Mouse (Mus musculus) embryo, embryonic 11 days (tissue): ENCODE measurements at regions not wholly inside any gene's neighbourhood (a gene's known extent, or its start where the extent isn't known, plus 50 kb on each side); places are given as distances from the start of the nearest gene placed in this dataset.
"Not testable (repeated sequence)": the region's sequence is repeated elsewhere in the genome, so short reads cannot be mapped to it uniquely, and the experiment has no call there.

Experiments
- DNase-seq: peaks from one replicate; pipeline ENCODE4 v3.0.0-alpha.2; 2015

- DNase-seq = peak; percentile 42
These were observed 366.5 kb upstream of the Grid2 start for GRCm38 (mm10) chr6:62889194-62889593.

DNA sequence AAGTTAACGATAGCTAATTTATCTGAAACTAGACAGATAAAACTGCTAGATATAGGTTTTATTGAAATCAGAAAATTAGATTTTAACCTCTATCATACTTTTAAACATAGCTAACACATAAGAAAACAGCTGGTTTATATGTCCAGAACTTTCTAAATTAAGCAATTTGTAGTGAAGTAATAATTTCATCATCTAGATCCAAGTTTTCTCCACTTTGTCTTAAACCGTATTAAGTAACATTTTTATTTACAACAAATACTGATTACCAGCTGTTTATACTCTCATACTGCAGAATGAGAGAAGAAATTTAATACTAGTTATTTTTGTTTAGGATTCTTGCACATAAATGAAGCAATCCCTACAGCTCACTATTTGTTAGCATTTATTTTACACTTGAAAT lies 342.9 kb upstream of the Grid2 start:
- DNase-seq = no peak

- not testable (repeated sequence) for DNase-seq
These were observed 338.6 kb upstream of the Grid2 start for GRCm38 (mm10) chr6:62917059-62917458.

DNA sequence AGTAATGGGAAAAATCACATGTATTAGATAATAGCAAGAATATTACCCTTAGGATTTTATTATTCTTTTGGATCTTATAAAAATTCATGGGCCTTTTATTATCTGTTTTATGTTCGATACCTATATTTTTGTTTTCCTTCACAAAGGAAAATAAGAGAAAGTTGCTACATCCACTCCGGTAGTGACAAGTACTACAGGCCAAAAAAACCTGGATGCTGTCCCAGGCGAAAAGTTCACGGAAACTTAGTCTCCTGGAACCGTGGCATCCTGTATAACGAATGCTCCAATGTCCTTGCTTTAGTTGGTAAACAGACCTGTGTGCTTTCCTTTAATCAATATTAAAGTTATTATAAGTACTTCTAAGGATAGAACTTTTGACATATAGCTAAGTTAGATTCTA lies 337.7 kb upstream of the Grid2 start:
- DNase-seq = no peak

DNA sequence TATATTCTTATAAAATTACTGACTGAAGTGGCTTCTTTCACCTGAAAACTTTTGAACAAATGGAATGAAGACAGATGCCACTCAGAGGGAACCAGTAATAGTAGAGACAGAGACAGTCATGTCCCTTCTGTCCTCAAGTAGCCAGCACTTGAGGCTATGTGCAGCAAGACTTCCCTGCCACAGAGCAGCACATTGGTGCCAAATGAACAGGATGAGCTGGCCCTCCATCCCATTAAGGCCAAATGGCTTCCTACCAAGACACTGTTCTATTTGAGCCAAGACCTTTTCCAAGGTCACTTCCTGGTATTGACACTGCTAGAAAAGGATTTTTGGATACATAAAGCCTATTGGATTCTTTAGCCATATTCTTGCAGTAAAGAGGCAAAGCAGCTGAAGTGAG lies 336.6 kb upstream of the Grid2 start:
- no peak for DNase-seq
